15 mouse cellular contexts compared by ENCODE assay signal in the genomic region with DNA sequence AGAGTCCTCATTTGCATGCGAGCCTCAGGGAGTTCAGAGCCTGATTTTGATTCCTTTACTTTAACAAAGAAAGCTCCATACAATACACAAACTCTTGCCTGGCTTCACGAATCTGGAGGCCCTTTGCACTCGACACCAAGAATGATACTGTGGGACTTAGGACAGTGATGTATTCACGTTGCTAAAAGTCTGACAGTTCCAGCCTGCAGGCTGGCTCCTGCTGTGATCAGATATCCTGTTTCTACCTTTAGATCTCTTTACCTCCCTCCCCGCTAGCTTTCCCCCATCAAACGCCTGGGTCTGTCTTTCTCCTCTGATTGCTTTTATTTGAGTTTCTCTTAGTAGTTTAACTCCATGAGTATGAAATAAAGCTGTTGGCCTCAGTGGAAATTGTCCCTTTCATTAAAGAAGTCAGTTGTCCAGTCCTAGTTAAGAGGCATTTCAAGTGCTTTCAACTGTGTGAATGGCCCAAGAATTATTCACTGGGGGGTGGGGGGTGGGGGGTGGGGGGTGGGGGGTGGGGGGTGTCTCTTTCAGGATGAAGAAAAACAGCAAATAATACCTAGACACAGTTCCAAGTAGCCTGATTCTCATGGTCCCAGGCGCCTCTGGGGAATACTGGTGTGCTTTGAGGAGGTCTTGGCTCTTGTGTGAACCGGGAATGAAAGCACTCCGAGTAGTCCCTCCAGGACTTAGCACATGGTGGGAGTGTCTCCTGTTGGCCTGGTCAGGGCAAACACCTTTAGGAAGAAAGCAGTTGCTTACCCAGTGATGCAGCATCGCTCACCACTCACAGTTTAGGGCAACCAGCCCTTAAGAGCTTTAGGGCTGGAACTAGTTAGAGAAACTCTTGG. TPM values are rescaled to one million over a fixed set of nuclear protein-coding genes. Genes with fewer than 3 reads are reported as not detected.
DNase-seq lines count a peak whose midpoint lies in the region; ATAC-seq and TF ChIP-seq lines count a peak whose summit lies in the region.
"Had no signal": no experiment of that assay in that cellular context is flagged by ENCODE, and none has a peak within 500 bp of the region (broad histone marks: within the 10 kb centered on the region; RNA-seq: fewer than 3 reads in every experiment).

No protein-coding gene starts in this region.

- no peaks in the 10 kb centered on the region for H3K36me3 ChIP-seq in lung, embryonic 14.5 days (ENCODE audit: insufficient read depth)
- no peaks in the 10 kb centered on the region for H3K36me3 ChIP-seq in forebrain, embryonic 11.5 days (ENCODE audit: control insufficient read depth, insufficient read depth, low read length)
- no peaks in the 10 kb centered on the region for H3K36me3 ChIP-seq in hindbrain, embryonic 15.5 days
- no peaks in the 10 kb centered on the region for H3K36me3 ChIP-seq in neural tube, embryonic 15.5 days
- H3K36me3 ChIP-seq: G1E had no signal

- WGBS in lung, embryonic 14.5 days, result 37% methylated on average over 10 of the region's 10 CpGs
- 9% methylated on average over 10 of the region's 10 CpGs for WGBS in forebrain, embryonic 11.5 days
- WGBS in hindbrain, embryonic 15.5 days, result 16% methylated on average over 10 of the region's 10 CpGs
- WGBS in neural tube, embryonic 15.5 days, result 11% methylated on average over 10 of the region's 10 CpGs

- no peak overlapping the region for H3K4me3 ChIP-seq in lung, embryonic 14.5 days (ENCODE audit: low read depth, low read length)
- no peak overlapping the region for H3K4me3 ChIP-seq in forebrain, embryonic 11.5 days (ENCODE audit: low read depth, low read length)
- no peak overlapping the region for H3K4me3 ChIP-seq in hindbrain, embryonic 15.5 days
- no peak overlapping the region for H3K4me3 ChIP-seq in neural tube, embryonic 15.5 days (replicated peaks)

- no peak for ATAC-seq in lung, embryonic 14.5 days (ENCODE audit: insufficient read depth)
- peak; percentile 74 for ATAC-seq in forebrain, embryonic 11.5 days (replicated peaks; ENCODE audit: low FRiP score)
- ATAC-seq in hindbrain, embryonic 15.5 days (ENCODE audit: low FRiP score, low read depth), result peak; percentile 77
- ATAC-seq in neural tube, embryonic 15.5 days (ENCODE audit: low FRiP score), result peak; percentile 49; the same call in 1 of the 2 replicates
- no peak for ATAC-seq in CD4-positive, CD25-positive, alpha-beta regulatory T cell, adult 4 months
- ATAC-seq in monocyte, adult 5-6 weeks (replicated peaks; ENCODE audit: insufficient number of reproducible peaks, low FRiP score, low TSS enrichment, poor library complexity, severe bottlenecking), result no peak

- TF ChIP-seq CTCF in lung, embryonic 14.5 days (IDR thresholded peaks at IDR 0.05; ENCODE audit: low read depth), result no peak

- no peak overlapping the region for H3K4me2 ChIP-seq in lung, embryonic 14.5 days
- H3K4me2 ChIP-seq in forebrain, embryonic 11.5 days (ENCODE audit: low read depth, low read length, severe bottlenecking), result 0 out of 2 replicates have a peak overlapping the region, but pooled peaks have one; percentile 24
- H3K4me2 ChIP-seq in hindbrain, embryonic 15.5 days, result no peak overlapping the region
- no peak overlapping the region for H3K4me2 ChIP-seq in neural tube, embryonic 15.5 days

- no peaks in the 10 kb centered on the region for H3K27me3 ChIP-seq in lung, embryonic 14.5 days (ENCODE audit: insufficient read depth, low read length)
- H3K27me3 ChIP-seq in forebrain, embryonic 11.5 days (ENCODE audit: control insufficient read depth, insufficient read depth, low read length), result no peaks in the 10 kb centered on the region
- no peaks in the 10 kb centered on the region for H3K27me3 ChIP-seq in hindbrain, embryonic 15.5 days
- no peaks in the 10 kb centered on the region for H3K27me3 ChIP-seq in neural tube, embryonic 15.5 days (replicated peaks)

- no peak overlapping the region for H3K9ac ChIP-seq in lung, embryonic 14.5 days
- no peak overlapping the region; the same call in 1 of the 2 replicates for H3K9ac ChIP-seq in forebrain, embryonic 11.5 days (ENCODE audit: low read length)
- H3K9ac ChIP-seq in hindbrain, embryonic 15.5 days, result no peak overlapping the region
- no peak overlapping the region for H3K9ac ChIP-seq in neural tube, embryonic 15.5 days (replicated peaks)

- H3K4me1 ChIP-seq in lung, embryonic 14.5 days (ENCODE audit: insufficient read depth), result peaks cover 11% of the 10 kb centered on the region
- H3K4me1 ChIP-seq in forebrain, embryonic 11.5 days (replicated peaks; ENCODE audit: control insufficient read depth, insufficient read depth, low read length), result peaks cover 11% of the 10 kb centered on the region
- H3K4me1 ChIP-seq in hindbrain, embryonic 15.5 days (replicated peaks), result 0 out of 2 replicates have a peak, but pooled peaks cover 9% of the 10 kb centered on the region
- peaks cover 9% of the 10 kb centered on the region; the same call in 1 of the 2 replicates for H3K4me1 ChIP-seq in neural tube, embryonic 15.5 days

- peak; percentile 18 for DNase-seq in lung, embryonic 14.5 days
- no peak for DNase-seq in lung, postnatal 25 days (ENCODE audit: low spot score)
- DNase-seq in forebrain, embryonic 11.5 days (ENCODE audit: low spot score), result peak; percentile 55
- DNase-seq in thymus, postnatal 10 days (ENCODE audit: low spot score in 2 of 2), result no peak
- DNase-seq: adrenal gland, postnatal 36 days; kidney, postnatal 4 days; liver had no signal

- H3K27ac ChIP-seq in lung, embryonic 14.5 days (ENCODE audit: low read depth), result no peak overlapping the region
- H3K27ac ChIP-seq in forebrain, embryonic 11.5 days (ENCODE audit: low read depth, low read length), result peak overlapping the region; percentile 62; the same call in 1 of the 2 replicates
- H3K27ac ChIP-seq in hindbrain, embryonic 15.5 days (replicated peaks), result peak overlapping the region; percentile 51
- peak overlapping the region; percentile 77 for H3K27ac ChIP-seq in neural tube, embryonic 15.5 days (replicated peaks)

- H3K9me3 ChIP-seq in lung, embryonic 14.5 days (ENCODE audit: low read depth, low read length), result no peaks in the 10 kb centered on the region
- no peaks in the 10 kb centered on the region for H3K9me3 ChIP-seq in forebrain, embryonic 11.5 days (ENCODE audit: control insufficient read depth, low read length)
- no peaks in the 10 kb centered on the region for H3K9me3 ChIP-seq in hindbrain, embryonic 15.5 days
- H3K9me3 ChIP-seq in neural tube, embryonic 15.5 days (replicated peaks), result no peaks in the 10 kb centered on the region

RNA-seq across cellular contexts. Expression of a gene that starts 11.6 kb away (rescaled TPM):
- polyA plus RNA-seq in lung, embryonic 14.5 days (2014; fragmentation: Nextera tagmentation; extraction: Ambion mirVana), result 296 and 307 TPM in 2 replicates
- 23.3 and 24.1 TPM in 2 replicates for polyA plus RNA-seq in forebrain, embryonic 11.5 days (2014; fragmentation: Nextera tagmentation; extraction: Ambion mirVana)
- 349 and 369 TPM in 2 replicates for polyA plus RNA-seq in hindbrain, embryonic 15.5 days (2015; fragmentation: Nextera tagmentation; extraction: Ambion mirVana)
- polyA plus RNA-seq in neural tube, embryonic 15.5 days (2015; fragmentation: Nextera tagmentation; extraction: Ambion mirVana), result 479 and 515 TPM in 2 replicates
- polyA plus RNA-seq in CD4-positive, CD25-positive, alpha-beta regulatory T cell, adult 4 months (2017; shearing (Covaris generic)), result not detected
- not detected in 3 replicates for total RNA-seq in monocyte, adult 5-6 weeks (2017)
- total RNA-seq: G1E; megakaryocyte-erythroid progenitor cell, adult 5-6 weeks had no signal
- polyA plus RNA-seq: G1E had no signal

RNA-seq across cellular contexts. Expression of a gene that starts 24.5 kb away (rescaled TPM):
- not detected in 2 replicates for polyA plus RNA-seq in lung, embryonic 14.5 days (2014; fragmentation: Nextera tagmentation; extraction: Ambion mirVana)
- not detected in 2 replicates for polyA plus RNA-seq in forebrain, embryonic 11.5 days (2014; fragmentation: Nextera tagmentation; extraction: Ambion mirVana)
- 0.59 TPM in 1 of 2 replicates, not detected in the other for polyA plus RNA-seq in hindbrain, embryonic 15.5 days (2015; fragmentation: Nextera tagmentation; extraction: Ambion mirVana)
- not detected in 2 replicates for polyA plus RNA-seq in neural tube, embryonic 15.5 days (2015; fragmentation: Nextera tagmentation; extraction: Ambion mirVana)
- not detected for polyA plus RNA-seq in CD4-positive, CD25-positive, alpha-beta regulatory T cell, adult 4 months (2017; shearing (Covaris generic))
- not detected in 3 replicates for total RNA-seq in monocyte, adult 5-6 weeks (2017)
- total RNA-seq: adrenal gland, postnatal 36 days; G1E; megakaryocyte-erythroid progenitor cell, adult 5-6 weeks had no signal
- polyA plus RNA-seq: G1E; heart, embryonic 14.5 days; small intestine, adult 2 months had no signal

RNA-seq across cellular contexts. Expression of a gene that starts 55.8 kb away (rescaled TPM):
- polyA plus RNA-seq in lung, embryonic 14.5 days (2014; fragmentation: Nextera tagmentation; extraction: Ambion mirVana), result 62.0 and 66.6 TPM in 2 replicates
- 61.3 and 65.2 TPM in 2 replicates for polyA plus RNA-seq in forebrain, embryonic 11.5 days (2014; fragmentation: Nextera tagmentation; extraction: Ambion mirVana)
- polyA plus RNA-seq in hindbrain, embryonic 15.5 days (2015; fragmentation: Nextera tagmentation; extraction: Ambion mirVana), result 65.4 and 67.9 TPM in 2 replicates
- 73.0 and 73.2 TPM in 2 replicates for polyA plus RNA-seq in neural tube, embryonic 15.5 days (2015; fragmentation: Nextera tagmentation; extraction: Ambion mirVana)
- 10 to 100 TPM; 13.5 to 22.6 TPM for polyA plus RNA-seq in CD4-positive, CD25-positive, alpha-beta regulatory T cell, adult 4 months (2017; shearing (Covaris generic))
- total RNA-seq in monocyte, adult 5-6 weeks (2017), result 35.1 to 55.6 TPM (median 38.7 TPM) in 3 replicates

Comparison
In these comparisons a context has a peak if more than half of its experiments do, and no peak if none do; other contexts are left out.
1. DNase-seq: peak in lung, embryonic 14.5 days (single experiment) and forebrain, embryonic 11.5 days (single experiment); none in lung, postnatal 25 days (single experiment) and thymus, postnatal 10 days (0 of 2).
2. ATAC-seq: peak in forebrain, embryonic 11.5 days (single experiment), hindbrain, embryonic 15.5 days (single experiment) and neural tube, embryonic 15.5 days (single experiment); none in lung, embryonic 14.5 days (single experiment), CD4-positive, CD25-positive, alpha-beta regulatory T cell, adult 4 months (single experiment) and monocyte, adult 5-6 weeks (single experiment).
3. RNA of a gene that starts 11.6 kb away (polyA plus RNA-seq): 479 to 515 TPM in neural tube, embryonic 15.5 days, 349 to 369 TPM in hindbrain, embryonic 15.5 days, 296 to 307 TPM in lung, embryonic 14.5 days and 23.3 to 24.1 TPM in forebrain, embryonic 11.5 days; not detected in CD4-positive, CD25-positive, alpha-beta regulatory T cell, adult 4 months; every median in the first group is over 10 times any median in the second.